Mouse (Mus musculus): Measurements from ENCODE around the gene Fhl2. TPM values are rescaled to one million over a fixed set of nuclear protein-coding genes. Genes with fewer than 3 reads are reported as not detected.

Fhl2 gene
- polyA plus RNA-seq, 1 experiment: 58.9 TPM

DNA sequence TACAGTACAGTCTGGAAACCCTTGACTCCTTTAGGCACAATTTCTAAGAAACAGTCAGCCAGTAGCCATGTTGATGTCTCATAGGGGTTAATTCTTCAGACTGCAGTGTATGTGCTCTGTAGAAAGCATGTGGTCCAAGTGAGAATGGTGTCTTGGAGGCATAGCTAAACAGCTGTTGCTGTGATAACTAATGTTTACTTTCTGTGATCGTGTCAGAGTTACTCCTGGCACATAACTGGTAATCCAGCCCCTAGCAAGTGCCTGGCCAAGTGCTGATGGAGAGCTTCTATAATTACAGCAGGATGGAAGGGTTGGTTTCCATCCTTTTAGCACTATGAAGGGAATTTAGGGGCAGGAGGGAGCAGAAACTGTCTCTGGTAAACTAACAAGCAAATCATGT is 14.5 kb upstream of the Fhl2 start:
- no peaks in the 10 kb centered on the region for H3K27me3 ChIP-seq (ENCODE audit: control insufficient read depth, insufficient read depth, low read length)
- peaks cover 2% of the 10 kb centered on the region; the same call in 1 of the 2 replicates for H3K4me1 ChIP-seq (replicated peaks; ENCODE audit: control insufficient read depth, insufficient read depth, low read length)
- no peak overlapping the region for H3K4me3 ChIP-seq (ENCODE audit: control insufficient read depth, insufficient read depth, low read length)
- no peak overlapping the region for H3K27ac ChIP-seq (ENCODE audit: control insufficient read depth, insufficient read depth, low read length)
- TF ChIP-seq CTCF (IDR thresholded peaks at IDR 0.05; ENCODE audit: borderline replicate concordance, control insufficient read depth, extremely low read depth, insufficient read depth, low read length, poor library complexity) (no peak), POLR2A (IDR thresholded peaks at IDR 0.05; ENCODE audit: control insufficient read depth, extremely low read depth, insufficient read depth, low read length, poor library complexity) (no peak)
- 80% methylated on average over 1 of the region's 1 CpGs for WGBS
- no peak for DNase-seq
- no peaks in the 10 kb centered on the region for H3K36me3 ChIP-seq (ENCODE audit: control insufficient read depth, insufficient read depth, low read length)

GRCm38 (mm10) chr1:43210285-43210684 is 13.5 kb upstream of the Fhl2 start:
- DNase-seq: no peak
- TF ChIP-seq CTCF (IDR thresholded peaks at IDR 0.05; ENCODE audit: borderline replicate concordance, control insufficient read depth, extremely low read depth, insufficient read depth, low read length, poor library complexity): no peak
- H3K27me3 ChIP-seq (ENCODE audit: control insufficient read depth, insufficient read depth, low read length): no peaks in the 10 kb centered on the region
- H3K27ac ChIP-seq (ENCODE audit: control insufficient read depth, insufficient read depth, low read length): no peak overlapping the region
- 89% methylated on average over 9 of the region's 9 CpGs for WGBS
- no peak overlapping the region for H3K4me3 ChIP-seq (ENCODE audit: control insufficient read depth, insufficient read depth, low read length)
- no peaks in the 10 kb centered on the region for H3K36me3 ChIP-seq (ENCODE audit: control insufficient read depth, insufficient read depth, low read length)
- peaks cover 2% of the 10 kb centered on the region; the same call in 1 of the 2 replicates for H3K4me1 ChIP-seq (replicated peaks; ENCODE audit: control insufficient read depth, insufficient read depth, low read length)

- Histone ChIP-seq H3K27me3 (ENCODE audit: control insufficient read depth, insufficient read depth, low read length) (no peaks in the 10 kb centered on the region), H3K4me1 (replicated peaks; ENCODE audit: control insufficient read depth, insufficient read depth, low read length) (peaks cover 2% of the 10 kb centered on the region; the same call in 1 of the 2 replicates), H3K27ac (ENCODE audit: control insufficient read depth, insufficient read depth, low read length) (no peak overlapping the region), H3K36me3 (ENCODE audit: control insufficient read depth, insufficient read depth, low read length) (no peaks in the 10 kb centered on the region), H3K4me3 (ENCODE audit: control insufficient read depth, insufficient read depth, low read length) (no peak overlapping the region)
- DNase-seq: no peak
- TF ChIP-seq CTCF (IDR thresholded peaks at IDR 0.05; ENCODE audit: borderline replicate concordance, control insufficient read depth, extremely low read depth, insufficient read depth, low read length, poor library complexity) (no peak), POLR2A (IDR thresholded peaks at IDR 0.05; ENCODE audit: control insufficient read depth, extremely low read depth, insufficient read depth, low read length, poor library complexity) (no peak)
- WGBS: 49% methylated on average over 1 of the region's 1 CpGs
Observed at GRCm38 (mm10) chr1:43207147-43207546, 10.4 kb upstream of the Fhl2 start.

DNA sequence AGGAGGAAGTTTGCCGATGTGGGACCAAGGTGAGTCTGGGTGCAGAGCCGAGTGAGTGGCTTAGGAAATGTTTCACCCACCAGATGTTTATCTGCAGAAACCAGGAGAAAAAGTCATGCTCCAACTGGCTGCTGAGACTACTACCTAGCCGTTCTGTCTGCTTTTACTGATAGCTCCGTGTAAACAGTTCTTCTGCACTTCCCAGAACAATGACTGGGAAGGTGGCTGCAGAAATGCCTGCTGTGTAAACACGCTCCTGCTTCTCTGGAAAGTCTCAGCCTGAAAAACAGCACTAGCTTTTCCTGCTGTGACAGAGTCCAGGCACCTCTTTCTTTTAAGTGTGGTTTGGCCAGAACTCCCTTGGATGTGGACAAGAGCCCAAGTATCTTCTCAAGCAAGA is 6.5 kb upstream of the Fhl2 start:
- no peak overlapping the region for H3K27ac ChIP-seq (ENCODE audit: control insufficient read depth, insufficient read depth, low read length)
- H3K27me3 ChIP-seq (ENCODE audit: control insufficient read depth, insufficient read depth, low read length): no peaks in the 10 kb centered on the region
- 31% methylated on average over 5 of the region's 5 CpGs for WGBS
- H3K4me1 ChIP-seq (replicated peaks; ENCODE audit: control insufficient read depth, insufficient read depth, low read length): peaks cover 2% of the 10 kb centered on the region; the same call in 1 of the 2 replicates
- no peak for TF ChIP-seq CTCF (IDR thresholded peaks at IDR 0.05; ENCODE audit: borderline replicate concordance, control insufficient read depth, extremely low read depth, insufficient read depth, low read length, poor library complexity)
- no peak for DNase-seq
- no peaks in the 10 kb centered on the region for H3K36me3 ChIP-seq (ENCODE audit: control insufficient read depth, insufficient read depth, low read length)
- no peak overlapping the region for H3K4me3 ChIP-seq (ENCODE audit: control insufficient read depth, insufficient read depth, low read length)

- DNase-seq: no peak
- H3K27ac ChIP-seq (ENCODE audit: control insufficient read depth, insufficient read depth, low read length): no peak overlapping the region
- H3K4me3 ChIP-seq (ENCODE audit: control insufficient read depth, insufficient read depth, low read length): no peak overlapping the region
Observed at GRCm38 (mm10) chr1:43202226-43202625, 5.4 kb upstream of the Fhl2 start.

DNA sequence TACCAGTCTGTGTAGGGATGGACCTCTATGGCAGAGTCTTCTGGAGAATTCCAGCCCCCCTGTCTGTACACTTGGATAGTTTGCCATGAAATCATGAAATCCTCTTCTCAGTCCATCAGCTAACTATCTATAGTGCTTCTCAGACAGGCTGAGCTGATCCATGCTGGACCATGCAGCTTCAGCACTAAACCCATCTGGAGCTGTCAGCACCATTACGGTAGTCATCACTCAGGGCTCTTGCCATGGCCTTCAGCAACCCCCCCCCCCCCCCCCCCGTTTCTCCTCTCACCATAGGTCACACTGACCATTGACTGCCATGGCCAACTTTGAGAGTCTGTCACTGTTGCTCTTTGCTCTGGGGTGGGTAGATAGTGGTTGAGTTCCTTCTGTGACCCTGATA is 5.0 kb upstream of the Fhl2 start:
- 92% methylated on average over 2 of the region's 2 CpGs for WGBS
- no peak overlapping the region for H3K27ac ChIP-seq (ENCODE audit: control insufficient read depth, insufficient read depth, low read length)

More at GRCm38 (mm10) chr1:43202226-43202625, 5.4 kb upstream of the Fhl2 start:
- TF ChIP-seq CTCF (IDR thresholded peaks at IDR 0.05; ENCODE audit: borderline replicate concordance, control insufficient read depth, extremely low read depth, insufficient read depth, low read length, poor library complexity): no peak
- no peak for TF ChIP-seq POLR2A (IDR thresholded peaks at IDR 0.05; ENCODE audit: control insufficient read depth, extremely low read depth, insufficient read depth, low read length, poor library complexity)
- no peaks in the 10 kb centered on the region for H3K27me3 ChIP-seq (ENCODE audit: control insufficient read depth, insufficient read depth, low read length)
- peaks cover 2% of the 10 kb centered on the region; the same call in 1 of the 2 replicates for H3K4me1 ChIP-seq (replicated peaks; ENCODE audit: control insufficient read depth, insufficient read depth, low read length)
- no peaks in the 10 kb centered on the region for H3K36me3 ChIP-seq (ENCODE audit: control insufficient read depth, insufficient read depth, low read length)

GRCm38 (mm10) chr1:43199867-43200240 is 3.1 kb upstream of the Fhl2 start:
- H3K27me3 ChIP-seq (ENCODE audit: control insufficient read depth, insufficient read depth, low read length): no peaks in the 10 kb centered on the region
- no peak for DNase-seq
- no peak overlapping the region for H3K27ac ChIP-seq (ENCODE audit: control insufficient read depth, insufficient read depth, low read length)
- no peak for TF ChIP-seq POLR2A (IDR thresholded peaks at IDR 0.05; ENCODE audit: control insufficient read depth, extremely low read depth, insufficient read depth, low read length, poor library complexity)
- TF ChIP-seq CTCF (IDR thresholded peaks at IDR 0.05; ENCODE audit: borderline replicate concordance, control insufficient read depth, extremely low read depth, insufficient read depth, low read length, poor library complexity): no peak
- H3K36me3 ChIP-seq (ENCODE audit: control insufficient read depth, insufficient read depth, low read length): no peaks in the 10 kb centered on the region
- no peak overlapping the region for H3K4me3 ChIP-seq (ENCODE audit: control insufficient read depth, insufficient read depth, low read length)
- H3K4me1 ChIP-seq (replicated peaks; ENCODE audit: control insufficient read depth, insufficient read depth, low read length): no peaks in the 10 kb centered on the region
- 97% methylated on average over 3 of the region's 3 CpGs for WGBS

More for the DNA sequence above, 5.0 kb upstream of the Fhl2 start:
- Histone ChIP-seq H3K36me3 (ENCODE audit: control insufficient read depth, insufficient read depth, low read length) (no peaks in the 10 kb centered on the region), H3K27me3 (ENCODE audit: control insufficient read depth, insufficient read depth, low read length) (no peaks in the 10 kb centered on the region), H3K4me1 (replicated peaks; ENCODE audit: control insufficient read depth, insufficient read depth, low read length) (no peaks in the 10 kb centered on the region), H3K4me3 (ENCODE audit: control insufficient read depth, insufficient read depth, low read length) (no peak overlapping the region)
- DNase-seq: no peak
- no peak for TF ChIP-seq POLR2A (IDR thresholded peaks at IDR 0.05; ENCODE audit: control insufficient read depth, extremely low read depth, insufficient read depth, low read length, poor library complexity)
- TF ChIP-seq CTCF (IDR thresholded peaks at IDR 0.05; ENCODE audit: borderline replicate concordance, control insufficient read depth, extremely low read depth, insufficient read depth, low read length, poor library complexity): no peak

Measured in thymus, adult 2 months (tissue).